Mouse (Mus musculus) neural tube, embryonic 14.5 days (tissue): ENCODE measurements around the gene Slc22a29. TPM values are rescaled to one million over a fixed set of nuclear protein-coding genes. Genes with fewer than 3 reads are reported as not detected.

Source experiments
- polyA plus RNA-seq: library from polyadenylated mRNA; unstranded; fragments of >200 nt; fragmentation: Nextera tagmentation; extraction: Ambion mirVana; gene quantifications from 2 replicates; pipeline ENCODE4 v1.2.1, GENCODE M21; 2014

The Slc22a29 gene
- polyA plus RNA-seq, 1 experiment from 2014 or later: not detected

Other genes with a start within 250 kb of the Slc22a29 start
- gene Slc22a28, start 86.9 kb downstream of the Slc22a29 start, polyA plus RNA-seq: not detected in 2 replicates
- not detected in 2 replicates for gene Slc22a30, start 186.2 kb upstream of the Slc22a29 start, polyA plus RNA-seq